Mouse (Mus musculus) hindbrain, embryonic 13.5 days (tissue): ENCODE data around the gene Cpd. TPM values are rescaled to one million over a fixed set of nuclear protein-coding genes. Genes with fewer than 3 reads are reported as not detected.

Source experiments
- ATAC-seq: fragments of 200-750 bp; cut with Nextera tagmentation; 2 replicates; pipeline ENCODE4 v1.8.0; 2017; ENCODE audit warnings: moderate TSS enrichment; ENCODE audit not compliant: low FRiP score
- H3K27ac ChIP-seq: fragments of 300-500 bp; sonication (generic); 2 replicates; pipeline ENCODE4 v1.5.1; 2015; ENCODE audit warnings: inconsistent platforms, mild to moderate bottlenecking, moderate library complexity
- H3K27me3 ChIP-seq: fragments of 300-500 bp; sonication (generic); 2 replicates; pipeline ENCODE4 v1.6.1; 2015; ENCODE audit warnings: mild to moderate bottlenecking, inconsistent platforms
- H3K36me3 ChIP-seq: fragments of 300-500 bp; sonication (generic); 2 replicates; pipeline ENCODE4 v1.6.1; 2015; ENCODE audit warnings: mild to moderate bottlenecking, inconsistent platforms
- H3K4me1 ChIP-seq: fragments of 300-500 bp; sonication (generic); replicated peaks from 2 replicates; pipeline ENCODE4 v1.6.1; 2015; ENCODE audit warnings: inconsistent platforms
- H3K4me2 ChIP-seq: fragments of 300-500 bp; sonication (generic); 2 replicates; pipeline ENCODE4 v1.6.1; 2015; ENCODE audit warnings: inconsistent platforms, mild to moderate bottlenecking, moderate library complexity
- H3K4me3 ChIP-seq: fragments of 300-500 bp; sonication (generic); 2 replicates; pipeline ENCODE4 v1.5.1; 2015; ENCODE audit warnings: mild to moderate bottlenecking, inconsistent platforms
- H3K9ac ChIP-seq: fragments of 300-500 bp; sonication (generic); 2 replicates; pipeline ENCODE4 v1.6.1; 2015; ENCODE audit warnings: mild to moderate bottlenecking, inconsistent platforms
- H3K9me3 ChIP-seq: fragments of 300-500 bp; sonication (generic); 2 replicates; pipeline ENCODE4 v1.6.1; 2016; ENCODE audit warnings: inconsistent platforms
- WGBS: fragments of 180-500 bp; shearing (Covaris S2); methylation state at CpG from one replicate; pipeline ENCODE4 v1.1.7; 2015; 5-methylcytosine and 5-hydroxymethylcytosine counted together
- polyA plus RNA-seq: library from polyadenylated mRNA; unstranded; fragments of >200 nt; fragmentation: Nextera tagmentation; extraction: Ambion mirVana; gene quantifications from 2 replicates; pipeline ENCODE4 v1.2.1, GENCODE M21; 2015

Cpd gene
- polyA plus RNA-seq, 1 experiment from 2014 or later: 5.7 TPM

DNA sequence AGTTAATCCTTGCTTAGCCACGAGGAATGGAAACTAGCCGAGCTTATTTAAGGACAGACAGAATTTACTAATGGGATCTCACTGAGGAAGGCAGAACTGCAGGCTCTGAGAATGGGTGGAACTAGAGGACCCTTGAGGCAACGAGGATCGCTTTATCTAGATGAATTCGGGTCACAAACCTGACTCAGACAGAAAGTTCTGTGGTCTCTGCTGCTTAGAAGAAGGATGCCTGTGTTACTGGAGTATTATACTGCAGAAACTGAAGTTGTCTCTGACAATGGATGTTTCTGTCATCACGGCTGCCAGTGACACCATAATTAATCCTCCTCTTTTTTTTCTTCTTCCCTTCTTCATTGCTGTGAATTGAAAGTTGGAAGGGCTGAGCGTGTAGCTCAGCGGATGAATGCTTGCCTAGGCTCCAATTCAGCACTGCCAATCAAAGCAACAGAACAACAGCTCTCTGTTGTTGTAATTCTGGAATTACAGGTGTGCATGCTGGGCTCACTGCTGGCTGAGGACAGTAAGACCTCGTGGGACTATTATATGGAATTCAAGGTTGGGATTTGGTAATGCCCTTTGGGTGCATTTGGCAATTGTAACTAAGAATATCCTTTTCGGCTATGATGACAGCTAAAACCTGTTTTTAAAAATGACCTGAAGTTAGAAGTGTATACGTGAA, 25.9 kb upstream of the Cpd start:
- Histone ChIP-seq H3K4me1 (no peaks in the 10 kb centered on the region), H3K9ac (no peak overlapping the region), H3K4me3 (no peak overlapping the region), H3K4me2 (no peak overlapping the region), H3K27me3 (no peaks in the 10 kb centered on the region), H3K27ac (no peak overlapping the region), H3K36me3 (no peaks in the 10 kb centered on the region), H3K9me3 (no peaks in the 10 kb centered on the region)
- ATAC-seq: no peak
- WGBS: 72% methylated on average over 11 of the region's 11 CpGs

GRCm38 (mm10) chr11:76861185-76861584, 14.4 kb upstream of the Cpd start:
- H3K4me2 ChIP-seq: no peak overlapping the region
- no peak overlapping the region for H3K27ac ChIP-seq
- no peaks in the 10 kb centered on the region for H3K27me3 ChIP-seq
- H3K9me3 ChIP-seq: no peaks in the 10 kb centered on the region
- 95% methylated on average over 3 of the region's 3 CpGs for WGBS
- no peak overlapping the region for H3K4me3 ChIP-seq
- no peaks in the 10 kb centered on the region for H3K36me3 ChIP-seq
- no peak for ATAC-seq
- no peak overlapping the region for H3K9ac ChIP-seq
- H3K4me1 ChIP-seq: no peaks in the 10 kb centered on the region

- no peaks in the 10 kb centered on the region for H3K9me3 ChIP-seq
- 62% methylated on average over 5 of the region's 5 CpGs for WGBS
- ATAC-seq: no peak
These were observed 12.4 kb upstream of the Cpd start for GRCm38 (mm10) chr11:76859261-76859660.

DNA sequence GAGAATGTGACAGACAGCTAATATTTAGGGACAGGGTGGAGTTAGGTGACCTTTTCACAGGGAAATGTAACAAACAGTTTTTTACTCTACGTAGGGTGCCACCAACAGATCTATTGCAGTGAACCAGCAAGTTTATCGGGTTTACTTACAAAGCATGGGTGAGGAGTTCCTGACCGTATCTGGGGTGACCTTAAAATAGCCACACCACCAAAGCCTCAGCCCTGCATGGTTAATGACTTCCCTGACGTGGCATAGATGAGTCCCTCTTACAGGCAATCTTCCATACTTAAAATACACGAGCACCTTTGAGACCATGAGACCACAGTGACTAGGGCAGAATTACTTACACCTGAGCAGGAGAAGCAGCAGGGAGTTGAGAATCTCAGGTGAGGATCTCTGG, 12.0 kb upstream of the Cpd start:
- WGBS: 77% methylated on average over 5 of the region's 5 CpGs

More at GRCm38 (mm10) chr11:76859261-76859660, 12.4 kb upstream of the Cpd start:
- H3K27me3 ChIP-seq: no peaks in the 10 kb centered on the region
- H3K27ac ChIP-seq: no peak overlapping the region
- no peak overlapping the region for H3K9ac ChIP-seq
- 0 out of 2 replicates have a peak, but pooled peaks cover 5% of the 10 kb centered on the region for H3K4me1 ChIP-seq
- H3K36me3 ChIP-seq: no peaks in the 10 kb centered on the region
- no peak overlapping the region for H3K4me2 ChIP-seq
- no peak overlapping the region for H3K4me3 ChIP-seq

GRCm38 (mm10) chr11:76857111-76857510, 10.3 kb upstream of the Cpd start:
- Histone ChIP-seq H3K9me3 (no peaks in the 10 kb centered on the region), H3K4me3 (no peak overlapping the region), H3K4me2 (no peak overlapping the region), H3K4me1 (0 out of 2 replicates have a peak, but pooled peaks cover 5% of the 10 kb centered on the region), H3K9ac (no peak overlapping the region), H3K27ac (no peak overlapping the region), H3K27me3 (no peaks in the 10 kb centered on the region), H3K36me3 (no peaks in the 10 kb centered on the region)
- no peak for ATAC-seq
- 92% methylated on average over 7 of the region's 7 CpGs for WGBS

More for the DNA sequence above, 12.0 kb upstream of the Cpd start:
- H3K9me3 ChIP-seq: no peaks in the 10 kb centered on the region
- no peak overlapping the region for H3K27ac ChIP-seq
- H3K4me3 ChIP-seq: no peak overlapping the region
- 0 out of 2 replicates have a peak, but pooled peaks cover 5% of the 10 kb centered on the region for H3K4me1 ChIP-seq
- ATAC-seq: no peak
- no peak overlapping the region for H3K9ac ChIP-seq
- no peaks in the 10 kb centered on the region for H3K36me3 ChIP-seq
- no peaks in the 10 kb centered on the region for H3K27me3 ChIP-seq
- no peak overlapping the region for H3K4me2 ChIP-seq

GRCm38 (mm10) chr11:76856601-76857000, 9.8 kb upstream of the Cpd start:
- Histone ChIP-seq H3K9ac (no peak overlapping the region), H3K4me1 (0 out of 2 replicates have a peak, but pooled peaks cover 5% of the 10 kb centered on the region), H3K4me3 (no peak overlapping the region), H3K27me3 (no peaks in the 10 kb centered on the region), H3K9me3 (no peaks in the 10 kb centered on the region), H3K4me2 (no peak overlapping the region), H3K27ac (no peak overlapping the region), H3K36me3 (no peaks in the 10 kb centered on the region)
- 89% methylated on average over 2 of the region's 2 CpGs for WGBS
- ATAC-seq: no peak

DNA sequence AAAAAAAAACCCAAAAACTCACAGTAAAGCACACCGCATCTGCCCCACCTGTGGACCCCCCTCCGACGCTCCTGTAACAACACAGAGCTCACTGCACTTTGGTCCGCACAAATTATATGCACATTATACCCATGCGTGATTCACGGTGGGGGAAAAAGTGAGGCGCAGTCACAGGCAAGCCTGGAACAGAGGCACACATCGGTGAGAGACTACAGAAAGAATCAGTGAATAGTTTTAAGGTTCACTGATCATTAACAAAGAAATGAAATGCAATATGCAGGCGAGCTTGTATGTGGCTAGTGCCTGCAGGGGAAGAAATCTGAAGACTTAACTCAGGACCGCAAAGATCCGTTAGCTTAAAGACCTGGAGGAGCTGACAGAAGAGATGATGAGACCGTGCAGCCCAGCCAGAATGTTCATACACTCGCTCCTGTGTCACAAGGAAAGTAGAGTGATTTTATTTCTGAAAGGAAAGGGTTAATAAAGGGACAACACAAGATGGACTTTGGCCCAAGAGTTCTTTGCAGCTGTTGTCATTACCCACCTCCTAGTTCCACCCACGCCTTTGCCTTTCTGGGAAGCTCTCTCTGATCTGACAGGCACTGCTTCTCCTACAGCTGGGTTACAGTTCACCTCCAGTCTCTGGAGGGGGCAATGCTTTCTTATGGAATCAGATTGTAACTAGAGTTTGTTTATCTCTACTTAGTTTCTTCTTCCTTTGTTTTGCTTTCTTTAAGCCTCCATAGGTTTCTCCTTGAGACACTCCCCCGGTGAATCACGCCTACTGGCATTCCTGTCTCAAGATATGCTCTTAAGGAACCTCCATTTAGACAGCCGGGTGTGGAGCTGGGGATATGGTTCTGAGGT, 7.9 kb upstream of the Cpd start:
- Histone ChIP-seq H3K27ac (no peak overlapping the region), H3K4me2 (no peak overlapping the region), H3K9me3 (no peaks in the 10 kb centered on the region), H3K4me1 (0 out of 2 replicates have a peak, but pooled peaks cover 5% of the 10 kb centered on the region), H3K4me3 (no peak overlapping the region), H3K27me3 (no peaks in the 10 kb centered on the region), H3K36me3 (no peaks in the 10 kb centered on the region), H3K9ac (no peak overlapping the region)
- WGBS: 40% methylated on average over 17 of the region's 17 CpGs
- ATAC-seq: no peak

GRCm38 (mm10) chr11:76851512-76851911, 4.7 kb upstream of the Cpd start:
- no peak for ATAC-seq
- no peak overlapping the region for H3K4me2 ChIP-seq
- H3K4me3 ChIP-seq: no peak overlapping the region
- peaks cover 10% of the 10 kb centered on the region; the same call in 1 of the 2 replicates for H3K4me1 ChIP-seq
- no peaks in the 10 kb centered on the region for H3K9me3 ChIP-seq
- H3K9ac ChIP-seq: no peak overlapping the region
- no peaks in the 10 kb centered on the region for H3K36me3 ChIP-seq
- 70% methylated on average over 3 of the region's 3 CpGs for WGBS
- no peak overlapping the region for H3K27ac ChIP-seq
- H3K27me3 ChIP-seq: no peaks in the 10 kb centered on the region

DNA sequence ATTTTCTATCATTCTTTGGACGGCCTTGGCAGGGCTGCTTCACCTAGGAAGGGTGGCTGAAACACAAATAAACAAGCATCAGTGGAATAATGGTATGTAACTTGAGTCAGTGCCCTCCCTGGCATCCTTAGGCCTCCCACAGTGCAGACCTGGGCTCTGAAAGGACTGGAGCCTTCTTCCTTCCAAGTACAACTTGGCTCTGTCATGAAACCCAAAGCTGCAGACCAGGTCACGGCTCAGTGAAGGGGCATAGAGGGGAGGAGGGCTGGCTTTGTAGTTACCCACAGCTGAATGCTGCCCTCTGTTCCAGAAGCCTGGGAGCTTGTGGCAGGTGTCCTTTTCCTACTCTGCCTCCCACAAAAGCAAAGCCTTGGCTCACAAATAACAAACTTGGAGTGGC, 2.8 kb upstream of the Cpd start:
- no peak overlapping the region for H3K9ac ChIP-seq
- WGBS: 29% methylated on average over 2 of the region's 2 CpGs
- no peak overlapping the region for H3K4me3 ChIP-seq
- ATAC-seq: no peak
- H3K36me3 ChIP-seq: no peaks in the 10 kb centered on the region
- H3K9me3 ChIP-seq: no peaks in the 10 kb centered on the region
- H3K4me1 ChIP-seq: peaks cover 24% of the 10 kb centered on the region
- H3K27ac ChIP-seq: no peak overlapping the region
- H3K27me3 ChIP-seq: no peaks in the 10 kb centered on the region
- no peak overlapping the region for H3K4me2 ChIP-seq

DNA sequence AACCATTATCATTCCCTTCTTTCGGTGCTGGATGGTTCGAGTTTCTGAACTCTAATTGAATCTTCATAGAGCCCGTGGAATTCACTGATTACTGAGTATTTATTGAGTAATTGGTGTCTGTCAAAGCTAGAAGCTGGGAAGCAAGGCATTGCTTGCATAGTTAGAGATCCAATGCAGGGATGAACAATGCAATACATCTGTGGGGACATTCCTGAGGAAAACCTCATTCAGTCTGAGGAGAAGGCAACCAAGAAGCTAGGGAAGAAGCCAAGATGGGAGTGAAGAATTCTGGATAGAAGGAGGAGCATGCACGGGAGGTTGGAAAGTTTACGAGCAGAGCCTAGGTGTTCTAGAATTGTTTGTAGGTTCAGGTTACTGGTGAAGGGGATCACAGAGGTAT, 1.3 kb upstream of the Cpd start:
- Histone ChIP-seq H3K36me3 (no peaks in the 10 kb centered on the region), H3K4me2 (no peak overlapping the region), H3K27ac (no peak overlapping the region), H3K9me3 (no peaks in the 10 kb centered on the region), H3K4me3 (no peak overlapping the region), H3K9ac (no peak overlapping the region), H3K27me3 (no peaks in the 10 kb centered on the region), H3K4me1 (peaks cover 35% of the 10 kb centered on the region)
- no peak for ATAC-seq
- WGBS: 85% methylated on average over 5 of the region's 5 CpGs

GRCm38 (mm10) chr11:76847354-76847753, 536 bp upstream of the Cpd start:
- WGBS: 30% methylated on average over 8 of the region's 8 CpGs
- H3K36me3 ChIP-seq: no peaks in the 10 kb centered on the region
- no peaks in the 10 kb centered on the region for H3K9me3 ChIP-seq
- peak overlapping the region; percentile 88 for H3K4me2 ChIP-seq
- H3K27me3 ChIP-seq: no peaks in the 10 kb centered on the region
- ATAC-seq: peak; percentile 21; the same call in 1 of the 2 replicates
- peak overlapping the region; percentile 96 for H3K4me3 ChIP-seq
- no peak overlapping the region for H3K27ac ChIP-seq
- no peak overlapping the region for H3K9ac ChIP-seq
- H3K4me1 ChIP-seq: peaks cover 39% of the 10 kb centered on the region

- H3K4me2 ChIP-seq: peak overlapping the region; percentile 88
- peak overlapping the region; percentile 91 for H3K27ac ChIP-seq
- H3K9ac ChIP-seq: peak overlapping the region; percentile 96
- peak; percentile 81 for ATAC-seq
- no peaks in the 10 kb centered on the region for H3K27me3 ChIP-seq
- H3K4me3 ChIP-seq: peak overlapping the region; percentile 96
- no peaks in the 10 kb centered on the region for H3K36me3 ChIP-seq
- under 1% methylated on average over 67 of the region's 90 CpGs for WGBS
- peaks cover 46% of the 10 kb centered on the region for H3K4me1 ChIP-seq
- H3K9me3 ChIP-seq: no peaks in the 10 kb centered on the region
These were observed 574 bp downstream of the Cpd start for GRCm38 (mm10) chr11:76846011-76846877.
